Mouse (Mus musculus) hindbrain, embryonic 13.5 days (tissue): ENCODE results near the gene Plcb3. TPM values are rescaled to one million over a fixed set of nuclear protein-coding genes. Genes with fewer than 3 reads are reported as not detected.

Experiments
- ATAC-seq: fragments of 200-750 bp; cut with Nextera tagmentation; 2 replicates; pipeline ENCODE4 v1.8.0; 2017; ENCODE audit warnings: moderate TSS enrichment; ENCODE audit not compliant: low FRiP score
- H3K27ac ChIP-seq: fragments of 300-500 bp; sonication (generic); 2 replicates; pipeline ENCODE4 v1.5.1; 2015; ENCODE audit warnings: inconsistent platforms, mild to moderate bottlenecking, moderate library complexity
- H3K27me3 ChIP-seq: fragments of 300-500 bp; sonication (generic); 2 replicates; pipeline ENCODE4 v1.6.1; 2015; ENCODE audit warnings: mild to moderate bottlenecking, inconsistent platforms
- H3K36me3 ChIP-seq: fragments of 300-500 bp; sonication (generic); 2 replicates; pipeline ENCODE4 v1.6.1; 2015; ENCODE audit warnings: mild to moderate bottlenecking, inconsistent platforms
- H3K4me1 ChIP-seq: fragments of 300-500 bp; sonication (generic); replicated peaks from 2 replicates; pipeline ENCODE4 v1.6.1; 2015; ENCODE audit warnings: inconsistent platforms
- H3K4me2 ChIP-seq: fragments of 300-500 bp; sonication (generic); 2 replicates; pipeline ENCODE4 v1.6.1; 2015; ENCODE audit warnings: inconsistent platforms, mild to moderate bottlenecking, moderate library complexity
- H3K4me3 ChIP-seq: fragments of 300-500 bp; sonication (generic); 2 replicates; pipeline ENCODE4 v1.5.1; 2015; ENCODE audit warnings: mild to moderate bottlenecking, inconsistent platforms
- H3K9ac ChIP-seq: fragments of 300-500 bp; sonication (generic); 2 replicates; pipeline ENCODE4 v1.6.1; 2015; ENCODE audit warnings: mild to moderate bottlenecking, inconsistent platforms
- H3K9me3 ChIP-seq: fragments of 300-500 bp; sonication (generic); 2 replicates; pipeline ENCODE4 v1.6.1; 2016; ENCODE audit warnings: inconsistent platforms
- WGBS: fragments of 180-500 bp; shearing (Covaris S2); methylation state at CpG from one replicate; pipeline ENCODE4 v1.1.7; 2015; 5-methylcytosine and 5-hydroxymethylcytosine counted together
- polyA plus RNA-seq: library from polyadenylated mRNA; unstranded; fragments of >200 nt; fragmentation: Nextera tagmentation; extraction: Ambion mirVana; gene quantifications from 2 replicates; pipeline ENCODE4 v1.2.1, GENCODE M21; 2015

The Plcb3 gene
- polyA plus RNA-seq, 1 experiment from 2014 or later: 11.7 TPM

DNA sequence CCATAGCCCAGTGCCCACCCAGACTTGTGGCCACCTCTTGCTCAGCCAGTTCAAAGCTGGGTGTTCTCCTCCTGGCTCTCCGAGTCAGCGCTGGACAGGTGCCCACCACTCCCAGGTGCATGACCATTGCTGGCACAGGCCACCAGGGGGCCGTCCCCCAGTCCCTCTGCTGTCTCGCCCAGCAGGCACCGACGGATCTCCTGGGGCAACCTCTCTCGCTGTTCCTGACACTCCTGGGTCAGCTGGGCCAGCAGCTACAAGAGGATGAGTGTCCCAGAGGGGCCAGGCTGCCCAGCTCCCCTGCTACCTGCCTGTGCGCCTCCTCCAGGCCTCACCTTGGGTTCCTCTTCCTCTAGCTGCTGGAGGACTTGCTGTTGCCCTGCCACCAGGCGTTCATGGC is 22.2 kb downstream of the Plcb3 start:
- H3K27ac ChIP-seq: no peak overlapping the region
- H3K27me3 ChIP-seq: no peaks in the 10 kb centered on the region
- H3K4me3 ChIP-seq: no peak overlapping the region
- H3K4me2 ChIP-seq: no peak overlapping the region
- no peak for ATAC-seq
- peaks cover 44% of the 10 kb centered on the region for H3K36me3 ChIP-seq
- no peaks in the 10 kb centered on the region for H3K9me3 ChIP-seq
- peak overlapping the region; percentile 31; the same call in 1 of the 2 replicates for H3K9ac ChIP-seq
- 44% methylated on average over 9 of the region's 9 CpGs for WGBS
- H3K4me1 ChIP-seq: peaks cover 26% of the 10 kb centered on the region

DNA sequence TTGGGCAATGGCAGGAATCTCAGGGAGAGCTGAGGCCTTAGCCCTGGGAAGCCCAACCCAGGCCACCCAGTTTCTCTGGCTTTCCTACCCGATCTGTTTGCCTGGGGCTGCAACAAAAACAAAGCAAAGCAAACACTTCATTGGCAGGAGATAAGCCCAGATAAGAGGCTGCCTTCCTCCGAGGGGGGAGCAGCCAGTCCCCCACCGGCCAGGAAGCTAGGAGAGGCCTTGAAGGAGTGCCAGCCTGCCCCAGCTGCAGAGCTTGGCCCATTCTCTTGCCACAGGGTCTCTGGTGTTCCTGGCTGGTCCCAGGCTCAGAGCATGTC is 23.6 kb downstream of the Plcb3 start:
- peak overlapping the region; percentile 98 for H3K4me2 ChIP-seq
- H3K9ac ChIP-seq: peak overlapping the region; percentile 80
- H3K27ac ChIP-seq: peak overlapping the region; percentile 96
- no peaks in the 10 kb centered on the region for H3K9me3 ChIP-seq
- WGBS: 41% methylated on average over 3 of the region's 3 CpGs
- peaks cover 36% of the 10 kb centered on the region for H3K36me3 ChIP-seq
- peaks cover 26% of the 10 kb centered on the region for H3K4me1 ChIP-seq
- H3K4me3 ChIP-seq: peak overlapping the region; percentile 59
- ATAC-seq: no peak
- H3K27me3 ChIP-seq: no peaks in the 10 kb centered on the region

DNA sequence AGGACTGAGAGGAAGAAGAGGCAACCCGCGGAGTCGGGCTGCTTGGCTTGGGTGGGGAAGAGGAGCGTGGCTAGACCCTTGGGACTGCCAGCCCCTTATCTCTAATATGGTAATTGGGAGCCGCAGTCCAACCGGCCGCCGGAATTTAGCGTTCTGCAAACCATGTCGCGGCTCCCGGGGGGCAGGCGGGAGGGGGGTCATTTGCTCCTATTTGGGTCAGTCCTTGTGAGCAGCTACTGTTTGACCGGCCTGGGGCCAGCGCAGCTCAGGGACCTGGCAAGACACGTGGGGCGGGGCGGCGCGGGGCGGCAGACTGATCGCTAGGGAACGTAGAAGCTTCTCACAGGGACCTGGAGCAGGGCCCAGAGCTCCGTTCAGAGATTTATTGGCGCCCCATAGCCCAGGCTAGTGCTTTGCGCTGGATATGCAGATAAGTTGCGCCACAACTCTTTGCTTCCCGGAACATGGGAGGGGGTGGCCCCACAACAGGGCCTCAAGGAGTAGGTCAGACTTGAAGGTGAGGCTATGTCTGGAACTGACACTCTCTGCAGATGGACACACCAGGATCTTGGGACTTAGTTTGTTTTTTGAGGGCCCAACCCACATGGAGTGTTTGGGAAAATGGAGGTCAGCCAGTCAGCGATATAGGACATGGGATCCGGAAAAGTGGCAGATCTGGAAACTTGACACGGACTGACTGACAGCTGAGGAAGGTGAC is 24.1 kb downstream of the Plcb3 start:
- WGBS: 4% methylated on average over 31 of the region's 31 CpGs
- Histone ChIP-seq H3K27ac (peak overlapping the region; percentile 96), H3K9me3 (no peaks in the 10 kb centered on the region), H3K4me3 (peak overlapping the region; percentile 59), H3K4me1 (peaks cover 26% of the 10 kb centered on the region), H3K36me3 (peaks cover 36% of the 10 kb centered on the region), H3K9ac (peak overlapping the region; percentile 80), H3K4me2 (peak overlapping the region; percentile 98), H3K27me3 (no peaks in the 10 kb centered on the region)
- peak; percentile 24 for ATAC-seq

DNA sequence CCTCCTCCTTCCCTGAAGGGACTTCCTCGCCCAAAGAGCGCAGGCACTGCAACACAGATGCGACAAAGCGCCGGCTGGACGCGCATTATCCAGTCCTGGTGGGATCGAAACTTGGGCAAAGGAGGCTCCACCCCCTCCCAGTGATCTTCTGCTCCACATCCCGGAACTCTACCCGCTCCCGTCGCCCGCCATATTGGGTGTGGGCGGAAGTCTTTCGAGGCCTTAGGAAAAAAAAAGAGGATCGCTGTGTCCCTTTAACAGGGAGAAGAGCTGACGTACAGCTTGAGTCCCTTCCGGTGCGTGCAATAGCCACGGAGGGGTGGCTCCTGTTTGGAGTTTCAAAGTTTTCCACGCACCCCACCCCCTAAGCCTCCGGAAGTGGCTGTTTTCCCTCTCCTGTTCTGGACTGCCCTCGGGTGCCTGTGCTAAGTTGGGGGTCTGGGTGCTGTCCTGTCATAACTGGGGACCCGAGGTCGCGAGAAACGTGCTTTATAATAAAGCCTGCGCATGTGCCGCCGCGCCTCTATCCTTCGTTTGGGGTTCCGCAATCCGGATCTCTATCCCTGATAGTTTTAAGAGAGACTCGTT is 24.8 kb downstream of the Plcb3 start:
- ATAC-seq: peak; percentile 70
- H3K9me3 ChIP-seq: no peaks in the 10 kb centered on the region
- peak overlapping the region; percentile 96 for H3K27ac ChIP-seq
- H3K4me3 ChIP-seq: peak overlapping the region; percentile 59
- H3K4me1 ChIP-seq: peaks cover 26% of the 10 kb centered on the region
- peaks cover 32% of the 10 kb centered on the region for H3K36me3 ChIP-seq
- H3K27me3 ChIP-seq: no peaks in the 10 kb centered on the region
- H3K9ac ChIP-seq: peak overlapping the region; percentile 80
- H3K4me2 ChIP-seq: peak overlapping the region; percentile 98
- under 1% methylated on average over 35 of the region's 35 CpGs for WGBS

DNA sequence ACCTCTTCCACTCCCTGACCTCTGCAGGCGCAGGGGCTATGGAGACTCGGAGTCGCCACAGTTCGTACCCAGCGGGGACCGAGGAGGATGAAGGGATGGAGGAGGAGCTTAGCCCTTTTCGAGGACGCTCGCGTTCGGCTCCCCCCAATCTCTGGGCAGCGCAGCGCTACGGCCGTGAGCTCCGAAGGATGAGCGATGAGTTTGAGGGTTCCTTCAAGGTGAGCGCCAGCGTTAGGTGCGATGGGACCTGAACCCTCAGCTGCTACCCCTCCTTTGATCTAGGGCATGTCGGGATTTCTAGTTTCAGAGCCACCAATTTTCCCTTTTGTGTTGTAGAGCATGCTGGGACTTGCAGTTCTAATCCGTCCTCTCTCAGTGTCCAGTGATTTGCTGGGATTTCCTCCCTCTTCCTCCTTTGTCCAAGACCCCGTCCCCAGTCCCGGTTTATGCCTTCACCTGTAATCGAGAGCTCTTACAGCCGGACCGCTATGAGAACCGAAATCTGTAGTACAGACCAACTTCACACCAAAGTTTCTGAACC is 25.6 kb downstream of the Plcb3 start:
- Histone ChIP-seq H3K9ac (peak overlapping the region; percentile 80), H3K4me1 (peaks cover 26% of the 10 kb centered on the region), H3K4me2 (peak overlapping the region; percentile 98), H3K9me3 (no peaks in the 10 kb centered on the region), H3K4me3 (peak overlapping the region; percentile 59), H3K27me3 (no peaks in the 10 kb centered on the region), H3K27ac (peak overlapping the region; percentile 96), H3K36me3 (peaks cover 29% of the 10 kb centered on the region)
- peak; percentile 44 for ATAC-seq
- WGBS: under 1% methylated on average over 28 of the region's 28 CpGs

DNA sequence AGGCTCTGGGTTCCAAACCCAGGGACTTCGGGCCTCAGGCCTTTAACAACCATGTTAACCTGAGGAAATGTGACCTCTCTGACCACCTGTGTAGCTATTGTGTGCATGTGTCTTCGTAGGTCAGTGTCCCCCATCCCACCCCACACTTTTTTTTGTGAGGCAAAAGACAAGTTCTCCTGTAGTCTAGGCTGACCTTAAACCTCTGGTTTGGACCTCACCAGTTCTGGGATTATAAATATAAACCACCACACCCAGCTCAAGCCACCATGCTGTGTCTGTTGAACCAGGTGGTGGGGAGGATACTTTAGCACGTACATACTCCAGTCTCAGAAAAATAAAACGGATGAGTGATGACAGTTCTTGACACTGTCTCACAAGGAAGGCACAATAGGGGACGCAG is 26.3 kb downstream of the Plcb3 start:
- peak overlapping the region; percentile 59 for H3K4me3 ChIP-seq
- H3K27me3 ChIP-seq: no peaks in the 10 kb centered on the region
- H3K9ac ChIP-seq: peak overlapping the region; percentile 80
- 40% methylated on average over 5 of the region's 5 CpGs for WGBS
- H3K4me1 ChIP-seq: peaks cover 26% of the 10 kb centered on the region
- H3K9me3 ChIP-seq: no peaks in the 10 kb centered on the region
- peaks cover 29% of the 10 kb centered on the region for H3K36me3 ChIP-seq
- peak overlapping the region; percentile 96 for H3K27ac ChIP-seq
- no peak for ATAC-seq
- peak overlapping the region; percentile 98 for H3K4me2 ChIP-seq

DNA sequence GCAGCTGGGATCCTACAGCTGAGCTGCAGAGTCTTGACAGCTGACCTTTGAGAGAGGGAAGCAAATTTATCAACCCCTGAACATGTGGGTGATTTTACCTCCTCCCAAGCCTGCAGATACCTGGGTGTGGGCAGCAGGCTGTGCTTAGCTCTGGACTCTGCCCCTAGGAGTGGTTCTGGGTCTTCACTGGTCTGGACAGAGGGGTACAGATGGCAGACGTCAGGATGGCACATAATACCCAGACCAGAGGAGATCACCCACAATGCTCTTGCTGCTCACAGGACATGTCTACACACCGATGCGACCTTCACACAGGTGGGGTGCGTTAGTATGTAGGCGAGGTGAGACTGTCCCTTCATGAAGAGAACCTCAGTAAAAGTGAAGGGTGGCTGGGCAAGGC is 26.7 kb downstream of the Plcb3 start:
- H3K4me3 ChIP-seq: peak overlapping the region; percentile 59
- H3K27me3 ChIP-seq: no peaks in the 10 kb centered on the region
- peaks cover 27% of the 10 kb centered on the region for H3K36me3 ChIP-seq
- H3K9me3 ChIP-seq: no peaks in the 10 kb centered on the region
- peak overlapping the region; percentile 98; the same call in 1 of the 2 replicates for H3K4me2 ChIP-seq
- H3K27ac ChIP-seq: peak overlapping the region; percentile 96
- peaks cover 26% of the 10 kb centered on the region for H3K4me1 ChIP-seq
- peak overlapping the region; percentile 39; the same call in 1 of the 2 replicates for H3K9ac ChIP-seq
- no peak for ATAC-seq
- WGBS: 91% methylated on average over 5 of the region's 5 CpGs

DNA sequence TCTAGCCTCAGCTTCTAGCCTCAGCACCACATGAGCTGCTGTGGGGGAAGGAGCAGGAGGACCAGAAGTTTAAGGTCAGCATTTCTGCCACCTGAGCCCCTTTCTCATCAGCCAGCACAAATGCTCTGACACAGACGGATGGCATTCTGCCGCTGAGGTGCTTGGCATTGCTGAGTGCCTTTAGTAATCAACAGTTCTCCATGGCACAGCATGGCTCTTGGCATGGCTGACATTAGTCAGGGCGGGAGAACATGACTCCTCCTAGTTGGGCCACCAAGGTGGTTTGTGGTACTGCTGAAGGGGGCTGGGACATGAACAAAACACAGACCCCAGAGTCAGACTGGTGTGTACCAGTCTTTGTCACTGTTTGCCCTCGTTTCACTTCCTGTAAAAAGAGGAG is 28.1 kb downstream of the Plcb3 start:
- no peaks in the 10 kb centered on the region for H3K9me3 ChIP-seq
- no peak for ATAC-seq
- 0 out of 2 replicates have a peak overlapping the region, but pooled peaks have one; percentile 8 for H3K27ac ChIP-seq
- peaks cover 22% of the 10 kb centered on the region for H3K36me3 ChIP-seq
- H3K4me2 ChIP-seq: no peak overlapping the region
- 68% methylated on average over 4 of the region's 4 CpGs for whole genome bisulfite sequencing
- H3K9ac ChIP-seq: no peak overlapping the region
- H3K27me3 ChIP-seq: no peaks in the 10 kb centered on the region
- H3K4me1 ChIP-seq: peaks cover 26% of the 10 kb centered on the region
- no peak overlapping the region for H3K4me3 ChIP-seq

DNA sequence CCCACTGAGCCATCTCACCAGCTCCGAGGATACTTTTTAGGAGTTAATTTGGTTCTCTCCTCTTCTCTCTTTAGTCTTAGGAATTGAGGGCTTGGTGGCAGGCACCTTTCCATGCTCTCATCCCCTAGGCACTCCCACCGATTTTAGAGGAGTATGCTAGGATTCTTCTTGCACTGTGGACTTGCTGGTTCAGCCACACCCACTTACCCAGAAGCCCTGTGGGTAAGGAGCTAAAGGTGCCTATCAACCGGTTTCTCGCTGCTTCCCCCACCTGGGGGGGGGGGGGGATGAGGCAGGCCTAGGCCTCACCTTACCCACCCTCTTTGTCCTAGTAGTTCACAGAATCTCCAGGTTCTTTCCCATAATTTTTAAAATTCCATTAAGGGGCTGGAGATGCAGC is 28.5 kb downstream of the Plcb3 start:
- Histone ChIP-seq H3K4me1 (peaks cover 26% of the 10 kb centered on the region), H3K9me3 (no peaks in the 10 kb centered on the region), H3K4me3 (no peak overlapping the region), H3K27ac (0 out of 2 replicates have a peak overlapping the region, but pooled peaks have one; percentile 8), H3K27me3 (no peaks in the 10 kb centered on the region), H3K36me3 (peaks cover 22% of the 10 kb centered on the region), H3K9ac (no peak overlapping the region), H3K4me2 (no peak overlapping the region)
- ATAC-seq: no peak
- WGBS: 63% methylated on average over 4 of the region's 4 CpGs

DNA sequence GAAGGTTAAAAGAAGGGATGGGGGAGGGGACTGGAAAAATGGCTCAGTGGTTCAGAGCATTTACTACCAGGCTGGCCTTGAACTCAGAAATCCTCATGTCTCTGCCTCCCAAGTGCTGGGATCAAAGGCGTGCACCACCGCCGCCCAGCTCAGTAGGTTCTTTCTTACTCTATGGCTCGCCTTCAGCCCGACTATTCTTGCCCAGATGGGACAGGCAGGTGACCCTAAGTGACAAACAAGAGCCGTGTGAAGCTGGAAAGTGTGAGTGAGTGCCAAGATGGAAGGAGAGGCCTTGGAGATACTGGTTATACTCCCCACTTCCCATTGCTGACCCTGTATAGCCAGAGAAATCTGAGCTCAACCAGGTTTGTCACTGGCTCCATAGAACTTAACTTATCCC is 32.6 kb downstream of the Plcb3 start:
- WGBS: 96% methylated on average over 6 of the region's 6 CpGs
- Histone ChIP-seq H3K9ac (no peak overlapping the region), H3K36me3 (peaks cover 12% of the 10 kb centered on the region), H3K4me1 (peaks cover 35% of the 10 kb centered on the region), H3K27me3 (no peaks in the 10 kb centered on the region), H3K9me3 (no peaks in the 10 kb centered on the region), H3K4me2 (no peak overlapping the region), H3K27ac (no peak overlapping the region), H3K4me3 (no peak overlapping the region)
- no peak for ATAC-seq

DNA sequence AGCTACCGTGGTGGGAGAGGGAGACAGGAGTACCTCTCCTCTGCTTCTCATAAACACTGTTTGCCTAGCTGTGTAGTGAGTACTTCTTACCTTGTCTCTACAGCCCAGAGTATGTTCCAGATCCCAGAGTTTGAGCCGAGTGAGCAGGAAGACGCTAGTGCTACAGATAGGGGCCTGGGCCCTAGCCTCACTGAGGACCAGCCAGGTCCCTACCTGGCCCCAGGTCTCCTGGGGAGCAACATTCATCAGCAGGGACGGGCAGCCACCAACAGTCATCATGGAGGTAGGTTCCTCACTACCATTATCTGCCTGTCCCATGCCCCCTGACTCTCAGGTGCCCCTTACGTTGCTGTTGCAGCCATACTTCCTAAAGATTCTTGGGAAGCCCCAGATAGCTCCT is 33.5 kb downstream of the Plcb3 start:
- H3K9ac ChIP-seq: peak overlapping the region; percentile 97
- peaks cover 44% of the 10 kb centered on the region for H3K4me1 ChIP-seq
- H3K27me3 ChIP-seq: 0 out of 2 replicates have a peak, but pooled peaks cover 4% of the 10 kb centered on the region
- H3K9me3 ChIP-seq: no peaks in the 10 kb centered on the region
- peaks cover 18% of the 10 kb centered on the region for H3K36me3 ChIP-seq
- H3K27ac ChIP-seq: peak overlapping the region; percentile 97
- ATAC-seq: no peak; the same call in 1 of the 2 replicates
- peak overlapping the region; percentile 84 for H3K4me3 ChIP-seq
- peak overlapping the region; percentile 98 for H3K4me2 ChIP-seq
- 28% methylated on average over 5 of the region's 5 CpGs for WGBS

DNA sequence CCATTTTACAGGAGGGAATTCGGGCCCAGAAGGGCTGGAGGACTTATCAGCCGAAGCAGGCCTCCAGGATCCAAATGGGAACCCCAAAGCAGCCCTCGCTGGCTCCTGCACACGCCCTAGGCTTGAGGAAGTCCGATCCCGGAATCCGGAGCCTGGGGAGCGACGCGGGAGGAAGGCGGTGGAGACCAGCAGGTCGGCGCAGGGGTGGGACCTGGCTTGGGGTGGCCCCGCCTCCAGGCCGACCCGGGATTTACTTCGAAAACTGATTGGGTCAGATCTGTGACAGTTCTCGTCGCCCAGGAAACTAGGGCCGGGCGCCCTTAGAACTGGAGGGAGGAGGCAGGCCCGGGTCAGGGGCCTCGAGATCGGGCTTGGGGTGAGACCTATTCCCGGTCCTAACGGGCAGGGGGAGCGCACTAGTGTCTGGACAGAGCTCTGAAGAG is 34.0 kb downstream of the Plcb3 start, which contains the start of gene Gpr137:
Gene Gpr137 (minus strand): TSS at position 232 of the 443 bp plus-strand sequence.
- peak; percentile 75 for ATAC-seq
- H3K4me2 ChIP-seq: peak within 1 kb of the TSS; percentile 98
- WGBS: under 1% methylated on average over 27 of the region's 27 CpGs
- H3K27me3 ChIP-seq: peaks cover 4% of the 10 kb centered on the region; the same call in 1 of the 2 replicates
- H3K27ac ChIP-seq: peak within 1 kb of the TSS; percentile 97
- H3K9me3 ChIP-seq: no peaks in the 10 kb centered on the region
- H3K9ac ChIP-seq: peak within 1 kb of the TSS; percentile 97
- H3K36me3 ChIP-seq: peaks cover 19% of the 10 kb centered on the region
- peak within 1 kb of the TSS; percentile 84 for H3K4me3 ChIP-seq
- peaks cover 47% of the 10 kb centered on the region for H3K4me1 ChIP-seq
